Mouse (Mus musculus) kidney, postnatal 36 days (tissue): ENCODE data around the gene Zcchc17.
A peak's percentile ranks its signal among the peaks of the same experiment; 100 is the strongest.

Experiments used
- DNase-seq, 2 experiments: peaks; one replicate each; pipeline ENCODE4 v3.0.0; 2021 to 2022; ENCODE audit warnings: mixed read lengths in 2 of 2

Gene Zcchc17

DNA sequence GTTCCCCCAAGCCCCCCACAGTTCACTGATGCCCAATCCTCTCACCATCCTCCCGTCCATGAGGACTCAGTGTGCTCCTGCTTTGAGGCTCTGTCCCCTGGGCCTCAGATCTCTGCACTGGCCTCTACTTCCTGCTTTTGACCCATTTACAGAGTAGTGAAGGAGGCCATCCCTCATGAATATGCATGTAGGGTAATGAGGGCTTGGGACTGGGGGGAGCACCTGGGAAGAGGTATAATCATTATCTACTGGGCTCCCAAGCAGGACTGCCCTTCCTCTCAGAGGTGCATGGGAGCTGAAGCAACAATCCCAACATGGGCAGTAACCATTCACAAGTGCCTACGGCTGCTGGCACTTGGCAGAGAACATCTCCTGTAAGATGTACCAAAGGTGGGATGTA lies 80.6 kb downstream of the Zcchc17 start, which contains the start of gene Serinc2:
Serinc2 (minus strand) TSS at position 101 of the 400 bp plus-strand sequence.
- no peak for DNase-seq

- DNase-seq, result no peak
These were observed 83.1 kb downstream of the Zcchc17 start for GRCm38 (mm10) chr4:130276573-130277176.

- no peak for DNase-seq
These were observed 84.0 kb downstream of the Zcchc17 start for GRCm38 (mm10) chr4:130275823-130276105.

DNA sequence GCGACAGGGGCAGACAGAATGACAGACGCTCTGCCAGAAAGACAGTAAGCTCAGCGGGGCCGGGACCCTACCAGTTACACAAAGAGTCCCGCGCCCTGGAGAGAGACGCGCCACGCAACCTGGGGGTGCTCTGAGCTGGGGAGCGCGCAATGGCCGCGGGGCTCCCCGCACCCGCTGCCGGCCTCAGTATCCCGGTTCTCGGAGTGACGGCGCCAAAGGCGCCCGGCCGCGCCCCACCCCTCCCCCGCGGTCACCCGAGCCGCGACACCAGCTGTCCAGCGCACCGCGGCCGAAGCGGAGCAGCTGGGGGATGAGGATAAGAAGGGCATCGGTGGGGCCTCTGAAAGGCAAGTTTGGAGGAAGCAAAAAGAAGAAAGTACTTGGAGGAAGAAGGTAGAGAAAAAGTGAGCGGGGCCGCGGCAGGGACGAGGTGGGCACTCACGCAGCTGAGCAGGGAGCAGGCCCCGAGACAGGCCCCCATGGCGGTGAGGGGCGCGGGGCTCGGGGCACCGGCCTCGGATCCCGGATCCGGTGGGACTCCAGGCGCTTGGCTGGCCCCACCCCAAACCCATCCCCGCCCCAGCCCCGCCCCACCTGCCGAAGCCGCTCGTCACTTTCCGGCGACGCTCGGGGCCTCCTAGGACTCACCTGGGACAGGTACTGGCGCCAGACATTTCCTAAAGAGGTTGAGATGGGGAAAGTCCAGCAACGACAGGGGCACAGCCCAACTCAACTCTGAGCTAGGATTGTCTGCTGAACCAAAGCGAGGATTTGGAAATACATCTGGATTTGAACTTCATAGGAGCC lies 84.5 kb downstream of the Zcchc17 start:
- peak; percentile 34 to 77 for DNase-seq

- no peak for DNase-seq
These were observed 85.3 kb downstream of the Zcchc17 start for GRCm38 (mm10) chr4:130274346-130275015.

DNA sequence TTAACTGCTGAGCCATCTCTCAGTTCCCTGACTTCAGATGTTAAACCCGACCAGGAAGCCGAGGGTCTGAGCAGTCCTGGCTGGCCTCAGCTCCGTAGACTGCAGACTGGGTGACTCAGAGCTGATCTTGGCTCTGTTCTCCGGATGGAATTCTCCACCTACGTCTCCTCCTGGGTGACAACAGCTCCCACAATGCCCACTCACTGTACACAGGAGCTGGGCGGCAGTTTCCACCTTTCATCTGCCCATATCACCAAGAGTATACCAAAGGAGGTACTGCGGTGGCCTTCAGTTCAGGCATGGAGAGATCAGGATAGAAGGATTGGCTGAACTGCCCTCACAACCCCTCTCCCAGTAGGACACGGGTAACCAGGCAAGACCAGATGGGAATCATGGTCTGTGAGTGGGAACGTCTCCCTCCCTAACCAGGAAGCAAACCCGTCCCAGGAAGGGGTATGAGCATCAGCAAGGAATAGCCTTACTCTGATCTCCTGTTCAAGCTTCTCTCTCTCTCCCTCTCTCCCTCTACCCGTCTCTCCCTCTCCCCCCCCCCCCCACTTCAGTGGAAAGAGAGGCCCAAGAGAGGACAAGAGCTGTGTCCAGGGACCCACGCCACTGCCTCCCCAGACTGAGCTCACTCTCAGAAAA lies 85.9 kb downstream of the Zcchc17 start:
- no peak for DNase-seq

DNA sequence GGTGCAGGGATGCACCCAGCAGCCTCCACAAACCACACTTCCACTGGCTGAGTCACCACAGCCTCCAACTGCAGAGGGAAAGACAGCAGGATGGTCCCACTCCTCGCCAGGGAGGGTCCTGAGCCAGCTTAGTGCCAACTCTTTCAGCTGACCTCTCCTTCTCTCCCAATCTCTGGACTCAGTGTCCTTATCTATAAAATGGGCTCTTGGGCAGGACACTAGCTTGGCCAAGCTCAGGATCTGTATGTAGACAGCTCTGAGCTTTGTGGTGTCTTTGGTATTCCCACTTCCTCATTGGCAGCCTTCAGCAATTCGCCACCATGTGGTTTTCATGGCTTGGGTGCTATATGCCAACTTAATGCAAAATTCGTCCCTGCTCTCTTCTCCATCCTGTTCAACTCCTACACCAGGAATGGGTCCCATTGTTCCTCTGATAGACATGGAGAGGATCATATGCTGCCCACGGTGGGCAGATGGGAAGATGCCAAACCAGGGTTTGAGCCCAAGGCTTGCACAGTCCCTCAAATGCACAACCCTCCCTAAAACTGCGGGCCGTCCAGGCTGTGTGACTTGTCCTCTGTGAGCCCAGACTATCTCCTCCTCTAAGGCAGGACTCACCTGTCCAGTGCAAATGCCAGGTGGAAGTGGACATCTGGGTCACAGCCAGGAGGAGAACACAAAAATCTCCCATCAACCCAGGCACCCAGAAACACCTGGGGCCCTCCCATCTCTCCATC lies 89.0 kb downstream of the Zcchc17 start:
- no peak for DNase-seq

- no peak for DNase-seq
These were observed 89.7 kb downstream of the Zcchc17 start for GRCm38 (mm10) chr4:130270089-130270488.

- DNase-seq, result no peak
These were observed 91.0 kb downstream of the Zcchc17 start for GRCm38 (mm10) chr4:130268736-130269135.

- DNase-seq, result peak; percentile 79 to 83
These were observed 92.7 kb downstream of the Zcchc17 start for GRCm38 (mm10) chr4:130267069-130267468.

- peak in 1 of 2 experiments; percentile 21 for DNase-seq
These were observed 93.1 kb downstream of the Zcchc17 start for GRCm38 (mm10) chr4:130266601-130267000.
